Mouse (Mus musculus) heart, embryonic 10.5 days (tissue): ENCODE results near the gene Ccdc169. TPM values are rescaled to one million over a fixed set of nuclear protein-coding genes. Genes with fewer than 3 reads are reported as not detected.
"Not testable (repeated sequence)": the region's sequence is repeated elsewhere in the genome, so short reads cannot be mapped to it uniquely, and the experiment has no call there.

Experiments
- DNase-seq: peaks from one replicate; pipeline ENCODE4 v3.0.0-alpha.2; 2017; ENCODE audit warnings: low spot score
- H3K27ac ChIP-seq: fragments of 300-500 bp; sonication (generic); 2 replicates; pipeline ENCODE4 v1.5.1; 2016; ENCODE audit warnings: mild to moderate bottlenecking
- H3K27me3 ChIP-seq: fragments of 300-500 bp; sonication (generic); 2 replicates; pipeline ENCODE4 v1.6.1; 2016; ENCODE audit warnings: mild to moderate bottlenecking; ENCODE audit not compliant: poor library complexity, insufficient read depth, severe bottlenecking
- H3K36me3 ChIP-seq: fragments of 300-500 bp; sonication (generic); 2 replicates; pipeline ENCODE4 v1.6.1; 2016; ENCODE audit warnings: mild to moderate bottlenecking, moderate library complexity
- H3K4me1 ChIP-seq: fragments of 300-500 bp; sonication (generic); 2 replicates; pipeline ENCODE4 v1.6.1; 2016; ENCODE audit warnings: mild to moderate bottlenecking
- H3K4me3 ChIP-seq: fragments of 300-500 bp; sonication (generic); 2 replicates; pipeline ENCODE4 v1.5.1; 2016; ENCODE audit warnings: mild to moderate bottlenecking, moderate library complexity
- H3K9me3 ChIP-seq: fragments of 300-500 bp; sonication (generic); 2 replicates; pipeline ENCODE4 v1.6.1; 2016; ENCODE audit warnings: mild to moderate bottlenecking, moderate library complexity
- WGBS: fragments of 180-500 bp; shearing (Covaris S2); methylation state at CpG from one replicate; pipeline ENCODE4 v1.1.7; 2016; 5-methylcytosine and 5-hydroxymethylcytosine counted together
- polyA plus RNA-seq: library from polyadenylated mRNA; unstranded; fragments of >200 nt; fragmentation: Nextera tagmentation; extraction: Ambion mirVana; gene quantifications from 2 replicates; pipeline ENCODE4 v1.2.1, GENCODE M21; 2016

The Ccdc169 gene
- polyA plus RNA-seq, 1 experiment from 2014 or later = 0.14 TPM

GRCm38 (mm10) chr3:55177271-55177670, 40.1 kb downstream of the Ccdc169 start:
- Histone ChIP-seq H3K4me3 (no peak overlapping the region), H3K27ac (no peak overlapping the region), H3K4me1 (peaks cover 4% of the 10 kb centered on the region; the same call in 1 of the 2 replicates), H3K36me3 (no peaks in the 10 kb centered on the region), H3K27me3 (no peaks in the 10 kb centered on the region), H3K9me3 (no peaks in the 10 kb centered on the region; the same call in 1 of the 2 replicates)
- WGBS = 24% methylated on average over 6 of the region's 6 CpGs
- DNase-seq = no peak

GRCm38 (mm10) chr3:55181766-55182165, 44.6 kb downstream of the Ccdc169 start, which contains the start of gene Sohlh2:
TSS of gene Sohlh2 (plus strand) at chr3:55182028.
- Histone ChIP-seq H3K27me3 (no peaks in the 10 kb centered on the region), H3K4me3 (no peak within 1 kb of the TSS), H3K9me3 (no peaks in the 10 kb centered on the region; the same call in 1 of the 2 replicates), H3K36me3 (no peaks in the 10 kb centered on the region), H3K27ac (no peak within 1 kb of the TSS), H3K4me1 (0 out of 2 replicates have a peak, but pooled peaks cover 10% of the 10 kb centered on the region)
- WGBS = 91% methylated on average over 22 of the region's 22 CpGs
- DNase-seq = no peak

- 80% methylated on average over 4 of the region's 4 CpGs for WGBS
Observed at GRCm38 (mm10) chr3:55191668-55192067, 54.5 kb downstream of the Ccdc169 start.

GRCm38 (mm10) chr3:55193351-55193750, 56.2 kb downstream of the Ccdc169 start:
- DNase-seq = peak; percentile 63
- no peaks in the 10 kb centered on the region for H3K4me1 ChIP-seq
- no peaks in the 10 kb centered on the region for H3K36me3 ChIP-seq
- no peaks in the 10 kb centered on the region for H3K9me3 ChIP-seq
- H3K4me3 ChIP-seq = no peak overlapping the region
- no peaks in the 10 kb centered on the region for H3K27me3 ChIP-seq
- H3K27ac ChIP-seq = no peak overlapping the region
- WGBS = 38% methylated on average over 2 of the region's 2 CpGs

More at GRCm38 (mm10) chr3:55191668-55192067, 54.5 kb downstream of the Ccdc169 start:
- no peaks in the 10 kb centered on the region for H3K4me1 ChIP-seq
- no peak overlapping the region for H3K4me3 ChIP-seq
- H3K27me3 ChIP-seq = no peaks in the 10 kb centered on the region
- H3K9me3 ChIP-seq = no peaks in the 10 kb centered on the region
- no peak overlapping the region for H3K27ac ChIP-seq
- no peaks in the 10 kb centered on the region for H3K36me3 ChIP-seq
- peak; percentile 47 for DNase-seq

GRCm38 (mm10) chr3:55194792-55195191, 57.7 kb downstream of the Ccdc169 start:
- Histone ChIP-seq H3K36me3 (no peaks in the 10 kb centered on the region), H3K9me3 (no peaks in the 10 kb centered on the region), H3K27me3 (no peaks in the 10 kb centered on the region), H3K27ac (no peak overlapping the region), H3K4me1 (no peaks in the 10 kb centered on the region), H3K4me3 (no peak overlapping the region)
- WGBS = 84% methylated on average over 8 of the region's 8 CpGs
- peak; percentile 42 for DNase-seq

- WGBS = 79% methylated on average over 5 of the region's 5 CpGs
- peak; percentile 6 for DNase-seq
- H3K9me3 ChIP-seq = no peaks in the 10 kb centered on the region
Observed at GRCm38 (mm10) chr3:55195581-55196327, 58.6 kb downstream of the Ccdc169 start.

GRCm38 (mm10) chr3:55196328-55196710, 59.2 kb downstream of the Ccdc169 start:
- Histone ChIP-seq H3K27me3 (no peaks in the 10 kb centered on the region), H3K4me1 (no peaks in the 10 kb centered on the region), H3K27ac (no peak overlapping the region), H3K9me3 (no peaks in the 10 kb centered on the region), H3K36me3 (no peaks in the 10 kb centered on the region), H3K4me3 (no peak overlapping the region)
- whole genome bisulfite sequencing = 91% methylated on average over 2 of the region's 2 CpGs
- peak; percentile 16 for DNase-seq

More at GRCm38 (mm10) chr3:55195581-55196327, 58.6 kb downstream of the Ccdc169 start:
- no peaks in the 10 kb centered on the region for H3K4me1 ChIP-seq
- H3K27me3 ChIP-seq = no peaks in the 10 kb centered on the region
- no peak overlapping the region for H3K4me3 ChIP-seq
- no peak overlapping the region for H3K27ac ChIP-seq
- H3K36me3 ChIP-seq = no peaks in the 10 kb centered on the region

GRCm38 (mm10) chr3:55203621-55204020, 66.5 kb downstream of the Ccdc169 start:
- 84% methylated on average over 11 of the region's 11 CpGs for WGBS
- not testable (repeated sequence) for H3K27me3 ChIP-seq, H3K27ac ChIP-seq, H3K4me3 ChIP-seq, H3K36me3 ChIP-seq, H3K4me1 ChIP-seq, H3K9me3 ChIP-seq
- DNase-seq = peak; percentile 60

GRCm38 (mm10) chr3:55206413-55206812, 69.3 kb downstream of the Ccdc169 start:
- Histone ChIP-seq H3K27ac (no peak overlapping the region), H3K36me3 (no peaks in the 10 kb centered on the region), H3K4me1 (no peaks in the 10 kb centered on the region), H3K9me3 (no peaks in the 10 kb centered on the region), H3K4me3 (no peak overlapping the region), H3K27me3 (no peaks in the 10 kb centered on the region)
- no peak for DNase-seq
- 90% methylated on average over 2 of the region's 2 CpGs for WGBS

GRCm38 (mm10) chr3:55207665-55208064, 70.5 kb downstream of the Ccdc169 start:
- Histone ChIP-seq H3K27me3 (no peaks in the 10 kb centered on the region), H3K4me3 (no peak overlapping the region), H3K4me1 (no peaks in the 10 kb centered on the region), H3K36me3 (no peaks in the 10 kb centered on the region), H3K9me3 (no peaks in the 10 kb centered on the region), H3K27ac (no peak overlapping the region)
- WGBS = 64% methylated on average over 6 of the region's 6 CpGs
- no peak for DNase-seq

- H3K4me1 ChIP-seq = no peaks in the 10 kb centered on the region
- no peak for DNase-seq
- no peak overlapping the region for H3K27ac ChIP-seq
- H3K36me3 ChIP-seq = no peaks in the 10 kb centered on the region
- no peaks in the 10 kb centered on the region for H3K27me3 ChIP-seq
- H3K4me3 ChIP-seq = no peak overlapping the region
- no peaks in the 10 kb centered on the region for H3K9me3 ChIP-seq
- 28% methylated on average over 2 of the region's 2 CpGs for WGBS
Observed at GRCm38 (mm10) chr3:55212254-55212653, 75.1 kb downstream of the Ccdc169 start.

GRCm38 (mm10) chr3:55213785-55214184, 76.6 kb downstream of the Ccdc169 start:
- Histone ChIP-seq H3K27me3 (no peaks in the 10 kb centered on the region), H3K27ac (no peak overlapping the region), H3K4me1 (no peaks in the 10 kb centered on the region), H3K9me3 (no peaks in the 10 kb centered on the region), H3K36me3 (no peaks in the 10 kb centered on the region), H3K4me3 (no peak overlapping the region)
- DNase-seq = no peak
- WGBS = 51% methylated on average over 4 of the region's 4 CpGs

GRCm38 (mm10) chr3:55214413-55214812, 77.3 kb downstream of the Ccdc169 start:
- Histone ChIP-seq H3K4me1 (no peaks in the 10 kb centered on the region), H3K27ac (no peak overlapping the region), H3K4me3 (no peak overlapping the region), H3K27me3 (no peaks in the 10 kb centered on the region), H3K9me3 (no peaks in the 10 kb centered on the region), H3K36me3 (no peaks in the 10 kb centered on the region)
- DNase-seq = no peak
- 82% methylated on average over 6 of the region's 6 CpGs for WGBS
